Mouse (Mus musculus) erythroblast, embryonic 14.5 days (primary cell): ENCODE data around the gene Apoc1.

Experiments
- GATA1 ChIP-seq: IDR thresholded peaks from 2 replicates; pipeline ENCODE4 v1.6.1; 2012; ENCODE audit warnings: low read length, inconsistent platforms, mixed read lengths
- TAL1 ChIP-seq: IDR thresholded peaks from 3 replicates; pipeline ENCODE4 v1.6.1; 2012; ENCODE audit warnings: low read length, inconsistent platforms, mixed read lengths

- TF ChIP-seq GATA1 (no peak), TAL1 (no peak)
Measured at GRCm38 (mm10) chr7:19693421-19693820, 961 bp upstream of the Apoc1 start.
